Mouse (Mus musculus) liver, adult 2 months (tissue): Measurements from ENCODE around the gene Mettl15. TPM values are rescaled to one million over a fixed set of nuclear protein-coding genes. Genes with fewer than 3 reads are reported as not detected.
"Not testable (repeated sequence)": the region's sequence is repeated elsewhere in the genome, so short reads cannot be mapped to it uniquely, and the experiment has no call there.

Source experiments
- DNase-seq: peaks from one replicate; pipeline ENCODE4 v3.0.0-alpha.2; 2011; ENCODE audit warnings: low read depth, low spot score; ENCODE audit errors: extremely low read depth
- H3K27ac ChIP-seq: fragments of 200-500 bp; replicated peaks from 2 replicates; pipeline ENCODE4 v1.5.1; 2012; ENCODE audit warnings: low read depth, mild to moderate bottlenecking, control low read depth, inconsistent platforms, low read length; ENCODE audit not compliant: insufficient read depth
- H3K27me3 ChIP-seq: fragments of 200-500 bp; 2 replicates; pipeline ENCODE4 v1.6.1; 2012; ENCODE audit warnings: mild to moderate bottlenecking, moderate library complexity, low read length, inconsistent platforms; ENCODE audit not compliant: control insufficient read depth, insufficient read depth
- H3K36me3 ChIP-seq: fragments of 200-500 bp; 2 replicates; pipeline ENCODE4 v1.6.1; 2012; ENCODE audit warnings: low read length, inconsistent platforms; ENCODE audit not compliant: control insufficient read depth, insufficient read depth
- H3K4me1 ChIP-seq: fragments of 200-500 bp; 2 replicates; pipeline ENCODE4 v1.6.1; 2011; ENCODE audit warnings: low read length; ENCODE audit not compliant: control insufficient read depth, insufficient read depth
- H3K4me3 ChIP-seq: fragments of 200-500 bp; 2 replicates; pipeline ENCODE4 v1.5.1; 2011; ENCODE audit warnings: low read depth, mild to moderate bottlenecking, control low read depth, low read length, moderate library complexity; ENCODE audit not compliant: insufficient read depth
- H3K79me2 ChIP-seq: fragments of 200-500 bp; 2 replicates; pipeline ENCODE4 v1.6.1; 2012; ENCODE audit warnings: inconsistent platforms, mild to moderate bottlenecking, low read length, moderate library complexity; ENCODE audit not compliant: control insufficient read depth, insufficient read depth
- H3K9ac ChIP-seq: fragments of 200-500 bp; 2 replicates; pipeline ENCODE4 v1.6.1; 2012; ENCODE audit warnings: low read depth, mild to moderate bottlenecking, control low read depth, inconsistent platforms, low read length
- CTCF ChIP-seq: fragments of 200-500 bp; IDR thresholded peaks from 2 replicates; pipeline ENCODE4 v1.5.1; 2011; ENCODE audit warnings: low read depth, low read length, control low read depth
- POLR2A ChIP-seq: fragments of 200-500 bp; IDR thresholded peaks from 2 replicates; pipeline ENCODE4 v1.6.1; 2011; ENCODE audit warnings: low read length, control low read depth; ENCODE audit not compliant: insufficient read depth; ENCODE audit errors: extremely low read depth
- WGBS: fragments of 180-500 bp; shearing (Covaris S2); methylation state at CpG from one replicate; pipeline ENCODE4 v1.1.7; 2018; 5-methylcytosine and 5-hydroxymethylcytosine counted together
- polyA plus RNA-seq: library from polyadenylated mRNA; depleted of rRNA; stranded (reverse); fragments of >200 nt; gene quantifications from 2 replicates; pipeline ENCODE4 v1.2.3, GENCODE M21; 2012
- total RNA-seq: library from RNA; depleted of rRNA; stranded (reverse); fragments of >200 nt; gene quantifications from 2 replicates; pipeline ENCODE4 v1.2.3, GENCODE M21; 2014

The Mettl15 gene
- total and polyA plus RNA-seq, 2 experiments, result 2.9 to 6.2 TPM

DNA sequence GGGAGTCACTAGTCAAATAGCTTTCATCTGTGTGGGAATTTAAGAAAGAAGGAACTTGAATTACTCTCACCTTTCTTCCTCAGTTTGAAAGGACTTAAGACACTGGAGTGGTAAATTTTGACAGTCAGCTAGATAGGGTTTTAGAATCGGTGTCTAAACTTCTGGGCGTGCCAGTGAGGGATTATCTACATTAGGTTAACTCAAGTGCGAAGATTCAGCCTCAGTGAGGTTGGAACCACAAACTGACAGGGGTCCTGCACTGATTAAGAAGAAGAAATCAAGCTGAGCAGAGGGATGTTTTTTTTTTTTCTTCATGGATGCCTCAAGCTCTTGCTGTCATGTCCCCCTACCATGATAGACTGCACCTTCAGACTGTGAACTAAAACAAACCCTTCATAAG, 53.4 kb downstream of the Mettl15 start:
- H3K4me1 ChIP-seq, result no peaks in the 10 kb centered on the region
- WGBS, result 84% methylated on average over 3 of the region's 3 CpGs
- H3K79me2 ChIP-seq, result no peaks in the 10 kb centered on the region
- H3K4me3 ChIP-seq, result no peak overlapping the region
- TF ChIP-seq CTCF (no peak), POLR2A (no peak)
- no peaks in the 10 kb centered on the region for H3K27me3 ChIP-seq
- H3K9ac ChIP-seq, result no peak overlapping the region
- no peaks in the 10 kb centered on the region for H3K36me3 ChIP-seq
- H3K27ac ChIP-seq, result no peak overlapping the region
- DNase-seq, result no peak

DNA sequence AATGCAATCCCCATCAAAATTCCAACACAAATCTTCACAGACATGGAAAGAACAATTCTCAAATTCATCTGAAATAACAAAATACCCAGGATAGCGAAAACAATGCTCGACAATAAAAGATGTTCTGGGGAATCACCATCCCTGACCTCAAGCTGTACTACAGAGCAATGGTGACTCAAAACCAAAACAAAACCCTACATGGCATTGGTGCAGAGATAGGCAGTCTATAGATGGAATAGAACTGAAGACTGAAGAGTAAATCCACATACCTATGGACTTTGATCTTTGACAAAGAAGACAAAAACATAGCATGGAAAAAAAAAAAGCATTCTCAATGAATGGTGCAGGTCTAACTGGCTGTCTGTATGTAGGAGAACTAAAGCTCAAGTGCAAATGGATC, 59.1 kb downstream of the Mettl15 start:
- H3K9ac ChIP-seq, result no peak overlapping the region
- no peaks in the 10 kb centered on the region for H3K4me1 ChIP-seq
- H3K79me2 ChIP-seq, result no peaks in the 10 kb centered on the region
- TF ChIP-seq CTCF (no peak), POLR2A (no peak)
- WGBS, result 94% methylated on average over 2 of the region's 2 CpGs
- no peak for DNase-seq
- H3K27ac ChIP-seq, result no peak overlapping the region
- no peaks in the 10 kb centered on the region for H3K27me3 ChIP-seq
- no peak overlapping the region for H3K4me3 ChIP-seq
- H3K36me3 ChIP-seq, result no peaks in the 10 kb centered on the region

DNA sequence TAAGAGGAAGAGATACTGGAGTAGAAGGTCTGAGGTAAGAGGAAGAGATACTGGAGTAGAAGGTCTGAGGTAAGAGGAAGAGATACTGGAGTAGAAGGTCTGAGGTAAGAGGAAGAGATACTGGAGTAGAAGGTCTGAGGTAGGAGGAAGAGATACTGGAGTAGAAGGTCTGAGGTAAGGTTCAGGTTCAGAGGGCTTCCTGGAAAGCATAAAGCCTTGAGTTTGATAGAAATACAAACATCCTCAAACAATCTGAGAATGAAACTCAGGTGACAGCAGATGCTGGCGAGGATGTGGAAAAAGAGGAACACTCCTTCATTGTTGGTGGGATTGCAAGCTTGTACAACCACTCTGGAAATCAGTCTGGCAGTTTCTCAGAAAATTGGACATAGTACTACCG, 63.9 kb downstream of the Mettl15 start:
- not testable (repeated sequence) for H3K79me2 ChIP-seq, H3K27ac ChIP-seq, H3K27me3 ChIP-seq, H3K9ac ChIP-seq, DNase-seq, H3K36me3 ChIP-seq, H3K4me1 ChIP-seq, H3K4me3 ChIP-seq
- 100% methylated on average over 2 of the region's 2 CpGs for WGBS

DNA sequence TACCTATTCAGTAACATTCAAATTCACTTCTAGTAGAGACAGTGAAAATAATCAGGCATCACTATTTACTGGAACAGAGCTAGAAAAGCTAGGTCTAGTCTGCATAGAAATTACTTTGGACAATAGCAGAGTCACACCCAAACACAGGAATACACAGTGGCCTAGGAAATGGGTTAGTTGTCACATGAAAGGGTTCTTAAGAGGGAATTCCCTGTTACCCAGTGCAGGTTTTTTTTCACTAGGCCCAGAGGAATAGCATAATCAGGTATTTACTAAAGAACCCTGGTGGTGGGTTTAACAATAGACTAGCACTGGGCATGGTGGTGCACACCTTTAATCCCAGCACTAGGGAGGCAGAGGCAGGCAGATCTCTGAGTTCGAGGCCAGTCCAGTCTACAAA, 69.9 kb downstream of the Mettl15 start:
- H3K9ac ChIP-seq, DNase-seq, H3K36me3 ChIP-seq, H3K4me1 ChIP-seq, H3K4me3 ChIP-seq, H3K27me3 ChIP-seq, H3K27ac ChIP-seq, H3K79me2 ChIP-seq: not testable (repeated sequence)
- 93% methylated on average over 1 of the region's 1 CpGs for WGBS

GRCm38 (mm10) chr2:109208032-109208431, 72.5 kb downstream of the Mettl15 start:
- no peak overlapping the region for H3K27ac ChIP-seq
- TF ChIP-seq CTCF, result no peak
- TF ChIP-seq POLR2A, result no peak
- H3K27me3 ChIP-seq, result no peaks in the 10 kb centered on the region
- DNase-seq, result no peak
- H3K79me2 ChIP-seq, result no peaks in the 10 kb centered on the region
- no peaks in the 10 kb centered on the region for H3K36me3 ChIP-seq
- H3K9ac ChIP-seq, result no peak overlapping the region
- H3K4me3 ChIP-seq, result no peak overlapping the region
- WGBS, result 86% methylated on average over 2 of the region's 2 CpGs
- no peaks in the 10 kb centered on the region for H3K4me1 ChIP-seq

DNA sequence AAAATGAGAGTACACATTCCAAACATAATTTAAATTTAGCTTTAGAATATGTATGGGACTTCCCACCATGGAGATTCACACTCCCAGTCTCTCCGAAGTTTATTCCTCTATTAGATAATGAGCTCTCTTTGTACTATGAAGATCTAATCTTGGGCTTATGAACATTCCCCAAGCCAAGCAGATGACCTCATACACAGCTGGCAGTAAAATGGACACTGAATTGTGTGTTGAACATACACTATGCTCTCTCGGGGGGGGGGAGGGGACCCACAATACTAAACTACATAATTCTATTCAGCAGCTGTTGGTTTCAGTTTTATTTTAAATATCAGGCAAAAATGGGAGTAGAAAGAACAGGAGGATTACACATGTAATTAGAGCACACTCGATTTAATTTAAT, 97.6 kb downstream of the Mettl15 start:
- TF ChIP-seq CTCF (no peak), POLR2A (no peak)
- H3K4me1 ChIP-seq, result no peaks in the 10 kb centered on the region
- no peaks in the 10 kb centered on the region for H3K27me3 ChIP-seq
- no peak overlapping the region for H3K9ac ChIP-seq
- H3K27ac ChIP-seq, result no peak overlapping the region
- no peaks in the 10 kb centered on the region for H3K36me3 ChIP-seq
- no peaks in the 10 kb centered on the region for H3K79me2 ChIP-seq
- no peak for DNase-seq
- H3K4me3 ChIP-seq, result no peak overlapping the region
- WGBS, result 82% methylated on average over 3 of the region's 3 CpGs
